Mouse (Mus musculus) limb, embryonic 15.5 days (tissue): ENCODE measurements at regions not wholly inside any gene's neighbourhood (a gene's known extent, or its start where the extent isn't known, plus 50 kb on each side); places are given as distances from the start of the nearest gene placed in this dataset.

Source experiments
- ATAC-seq: fragments of 200-750 bp; cut with Nextera tagmentation; 2 replicates; pipeline ENCODE4 v1.8.0; 2017; ENCODE audit warnings: low read depth, moderate TSS enrichment; ENCODE audit not compliant: insufficient number of reproducible peaks, low FRiP score, low TSS enrichment
- H3K27ac ChIP-seq: fragments of 300-500 bp; sonication (generic); 2 replicates; pipeline ENCODE4 v1.5.1; 2015; ENCODE audit warnings: moderate library complexity, mild to moderate bottlenecking, inconsistent platforms
- H3K27me3 ChIP-seq: fragments of 300-500 bp; sonication (generic); 2 replicates; pipeline ENCODE4 v1.6.1; 2015; ENCODE audit warnings: inconsistent platforms
- H3K36me3 ChIP-seq: fragments of 300-500 bp; sonication (generic); 2 replicates; pipeline ENCODE4 v1.6.1; 2015; ENCODE audit warnings: inconsistent platforms
- H3K4me1 ChIP-seq: fragments of 300-500 bp; sonication (generic); 2 replicates; pipeline ENCODE4 v1.6.1; 2015; ENCODE audit warnings: inconsistent platforms
- H3K4me2 ChIP-seq: fragments of 300-500 bp; sonication (generic); 2 replicates; pipeline ENCODE4 v1.6.1; 2015; ENCODE audit warnings: mild to moderate bottlenecking, inconsistent platforms
- H3K4me3 ChIP-seq: fragments of 300-500 bp; sonication (generic); 2 replicates; pipeline ENCODE4 v1.5.1; 2015; ENCODE audit warnings: mild to moderate bottlenecking, inconsistent platforms
- H3K9ac ChIP-seq: fragments of 300-500 bp; sonication (generic); 2 replicates; pipeline ENCODE4 v1.6.1; 2015; ENCODE audit warnings: inconsistent platforms
- H3K9me3 ChIP-seq: fragments of 300-500 bp; sonication (generic); 2 replicates; pipeline ENCODE4 v1.6.1; 2016; ENCODE audit warnings: inconsistent platforms
- WGBS: fragments of 180-500 bp; shearing (Covaris S2); methylation state at CpG from one replicate; pipeline ENCODE4 v1.1.7; 2015; 5-methylcytosine and 5-hydroxymethylcytosine counted together

- H3K4me1 ChIP-seq = no peaks in the 10 kb centered on the region
- H3K27me3 ChIP-seq = no peaks in the 10 kb centered on the region
- no peak for ATAC-seq
Observed at GRCm38 (mm10) chr7:71092825-71093224, 258.5 kb downstream of the Gm10295 start.

GRCm38 (mm10) chr7:71092301-71092700 lies 259.0 kb downstream of the Gm10295 start:
- no peaks in the 10 kb centered on the region for H3K36me3 ChIP-seq
- H3K4me2 ChIP-seq = no peak overlapping the region
- no peak for ATAC-seq
- H3K27me3 ChIP-seq = no peaks in the 10 kb centered on the region
- H3K4me1 ChIP-seq = no peaks in the 10 kb centered on the region
- H3K27ac ChIP-seq = no peak overlapping the region
- no peaks in the 10 kb centered on the region for H3K9me3 ChIP-seq
- no peak overlapping the region for H3K4me3 ChIP-seq
- no peak overlapping the region for H3K9ac ChIP-seq
- WGBS = 39% methylated on average over 3 of the region's 3 CpGs

More at GRCm38 (mm10) chr7:71092825-71093224, 258.5 kb downstream of the Gm10295 start:
- no peak overlapping the region for H3K4me3 ChIP-seq
- H3K27ac ChIP-seq = no peak overlapping the region
- no peak overlapping the region for H3K4me2 ChIP-seq
- no peak overlapping the region for H3K9ac ChIP-seq
- no peaks in the 10 kb centered on the region for H3K9me3 ChIP-seq
- no peaks in the 10 kb centered on the region for H3K36me3 ChIP-seq

GRCm38 (mm10) chr7:71064446-71065391 lies 286.6 kb downstream of the Gm10295 start:
- H3K27me3 ChIP-seq = no peaks in the 10 kb centered on the region
- no peaks in the 10 kb centered on the region for H3K36me3 ChIP-seq
- no peak overlapping the region for H3K4me3 ChIP-seq
- no peaks in the 10 kb centered on the region for H3K9me3 ChIP-seq
- H3K4me1 ChIP-seq = no peaks in the 10 kb centered on the region
- no peak overlapping the region for H3K4me2 ChIP-seq
- H3K9ac ChIP-seq = no peak overlapping the region
- WGBS = 26% methylated on average over 14 of the region's 14 CpGs
- ATAC-seq = no peak
- no peak overlapping the region for H3K27ac ChIP-seq

GRCm38 (mm10) chr7:71050825-71051224 lies 300.5 kb downstream of the Gm10295 start:
- H3K9me3 ChIP-seq = no peaks in the 10 kb centered on the region
- no peaks in the 10 kb centered on the region for H3K36me3 ChIP-seq
- no peak overlapping the region for H3K4me3 ChIP-seq
- 59% methylated on average over 2 of the region's 2 CpGs for WGBS
- no peak overlapping the region for H3K27ac ChIP-seq
- H3K4me2 ChIP-seq = no peak overlapping the region
- H3K4me1 ChIP-seq = peaks cover 11% of the 10 kb centered on the region
- H3K27me3 ChIP-seq = no peaks in the 10 kb centered on the region
- no peak overlapping the region for H3K9ac ChIP-seq
- no peak for ATAC-seq

GRCm38 (mm10) chr7:71047201-71047600 lies 304.1 kb downstream of the Gm10295 start:
- no peak overlapping the region for H3K9ac ChIP-seq
- H3K4me2 ChIP-seq = no peak overlapping the region
- no peak overlapping the region for H3K27ac ChIP-seq
- no peak overlapping the region for H3K4me3 ChIP-seq
- ATAC-seq = no peak
- no peaks in the 10 kb centered on the region for H3K27me3 ChIP-seq
- H3K4me1 ChIP-seq = peaks cover 7% of the 10 kb centered on the region
- H3K9me3 ChIP-seq = no peaks in the 10 kb centered on the region
- H3K36me3 ChIP-seq = no peaks in the 10 kb centered on the region
- 40% methylated on average over 3 of the region's 3 CpGs for WGBS

GRCm38 (mm10) chr7:71046596-71046995 lies 304.7 kb downstream of the Gm10295 start:
- H3K36me3 ChIP-seq = no peaks in the 10 kb centered on the region
- H3K4me2 ChIP-seq = no peak overlapping the region
- no peak overlapping the region for H3K9ac ChIP-seq
- WGBS = 69% methylated on average over 1 of the region's 1 CpGs
- H3K27me3 ChIP-seq = no peaks in the 10 kb centered on the region
- H3K9me3 ChIP-seq = no peaks in the 10 kb centered on the region
- H3K4me1 ChIP-seq = peaks cover 5% of the 10 kb centered on the region
- no peak for ATAC-seq
- no peak overlapping the region for H3K27ac ChIP-seq
- H3K4me3 ChIP-seq = no peak overlapping the region

- H3K4me1 ChIP-seq = peaks cover 5% of the 10 kb centered on the region; the same call in 1 of the 2 replicates
- no peak overlapping the region for H3K4me3 ChIP-seq
- H3K9me3 ChIP-seq = no peaks in the 10 kb centered on the region
- H3K4me2 ChIP-seq = no peak overlapping the region
- no peak overlapping the region for H3K27ac ChIP-seq
- ATAC-seq = no peak
- H3K27me3 ChIP-seq = no peaks in the 10 kb centered on the region
- no peak overlapping the region for H3K9ac ChIP-seq
- no peaks in the 10 kb centered on the region for H3K36me3 ChIP-seq
- 39% methylated on average over 5 of the region's 5 CpGs for WGBS
Observed at GRCm38 (mm10) chr7:71043789-71044188, 307.5 kb downstream of the Gm10295 start.

GRCm38 (mm10) chr7:71043128-71043527 lies 308.2 kb downstream of the Gm10295 start:
- Histone ChIP-seq H3K27me3 (no peaks in the 10 kb centered on the region), H3K27ac (no peak overlapping the region), H3K4me2 (no peak overlapping the region), H3K36me3 (no peaks in the 10 kb centered on the region), H3K9me3 (no peaks in the 10 kb centered on the region), H3K9ac (no peak overlapping the region), H3K4me3 (no peak overlapping the region), H3K4me1 (peaks cover 5% of the 10 kb centered on the region; the same call in 1 of the 2 replicates)
- 63% methylated on average over 8 of the region's 8 CpGs for WGBS
- no peak for ATAC-seq

GRCm38 (mm10) chr7:71041388-71041787 lies 309.9 kb downstream of the Gm10295 start:
- H3K27ac ChIP-seq = no peak overlapping the region
- no peak for ATAC-seq
- WGBS = 80% methylated on average over 3 of the region's 3 CpGs

GRCm38 (mm10) chr7:71040846-71041245 lies 310.4 kb downstream of the Gm10295 start:
- no peak overlapping the region for H3K4me2 ChIP-seq
- peaks cover 5% of the 10 kb centered on the region; the same call in 1 of the 2 replicates for H3K4me1 ChIP-seq
- no peak for ATAC-seq
- no peak overlapping the region for H3K4me3 ChIP-seq
- WGBS = 69% methylated on average over 3 of the region's 3 CpGs
- no peaks in the 10 kb centered on the region for H3K27me3 ChIP-seq
- no peaks in the 10 kb centered on the region for H3K36me3 ChIP-seq
- H3K27ac ChIP-seq = no peak overlapping the region
- H3K9me3 ChIP-seq = no peaks in the 10 kb centered on the region
- no peak overlapping the region for H3K9ac ChIP-seq

More at GRCm38 (mm10) chr7:71041388-71041787, 309.9 kb downstream of the Gm10295 start:
- H3K9ac ChIP-seq = no peak overlapping the region
- no peaks in the 10 kb centered on the region for H3K27me3 ChIP-seq
- no peaks in the 10 kb centered on the region for H3K36me3 ChIP-seq
- no peak overlapping the region for H3K4me2 ChIP-seq
- peaks cover 5% of the 10 kb centered on the region; the same call in 1 of the 2 replicates for H3K4me1 ChIP-seq
- H3K9me3 ChIP-seq = no peaks in the 10 kb centered on the region
- no peak overlapping the region for H3K4me3 ChIP-seq

- Histone ChIP-seq H3K27ac (no peak overlapping the region), H3K4me3 (no peak overlapping the region), H3K9me3 (no peaks in the 10 kb centered on the region), H3K4me1 (peaks cover under 1% of the 10 kb centered on the region; the same call in 1 of the 2 replicates), H3K36me3 (no peaks in the 10 kb centered on the region), H3K27me3 (no peaks in the 10 kb centered on the region), H3K4me2 (no peak overlapping the region), H3K9ac (no peak overlapping the region)
- ATAC-seq = no peak
- WGBS = 51% methylated on average over 5 of the region's 5 CpGs
Observed at GRCm38 (mm10) chr7:71038537-71038936, 312.7 kb downstream of the Gm10295 start.

GRCm38 (mm10) chr7:71033121-71033520 lies 318.2 kb downstream of the Gm10295 start:
- H3K27ac ChIP-seq = no peak overlapping the region
- H3K4me1 ChIP-seq = no peaks in the 10 kb centered on the region
- H3K9me3 ChIP-seq = no peaks in the 10 kb centered on the region
- no peak overlapping the region for H3K4me2 ChIP-seq
- no peak overlapping the region for H3K4me3 ChIP-seq
- no peaks in the 10 kb centered on the region for H3K27me3 ChIP-seq
- ATAC-seq = no peak
- no peaks in the 10 kb centered on the region for H3K36me3 ChIP-seq
- H3K9ac ChIP-seq = no peak overlapping the region
- 66% methylated on average over 12 of the region's 12 CpGs for WGBS
